Mouse (Mus musculus): ENCODE results near the gene Lrrc29.

GRCm38 (mm10) chr8:105348450-105349095 is 22.5 kb upstream of the Lrrc29 start, which contains the start of gene Slc9a5:
- TF ChIP-seq POLR2A (IDR thresholded peaks at IDR 0.05; ENCODE audit: extremely low read depth, insufficient read depth, low read length) (no peak), CTCF (IDR thresholded peaks at IDR 0.05; ENCODE audit: low read depth, low read length) (0 out of 2 replicates have a peak, but pooled peaks have one; percentile 5)

All from liver, adult 2 months (tissue).